Mouse (Mus musculus): Measurements from ENCODE around the gene Pde4d. TPM values are rescaled to one million over a fixed set of nuclear protein-coding genes. Genes with fewer than 3 reads are reported as not detected.

Pde4d gene
- total and polyA plus RNA-seq, 3 experiments, result 18.5 to 18.8 TPM; not detected in 1

DNA sequence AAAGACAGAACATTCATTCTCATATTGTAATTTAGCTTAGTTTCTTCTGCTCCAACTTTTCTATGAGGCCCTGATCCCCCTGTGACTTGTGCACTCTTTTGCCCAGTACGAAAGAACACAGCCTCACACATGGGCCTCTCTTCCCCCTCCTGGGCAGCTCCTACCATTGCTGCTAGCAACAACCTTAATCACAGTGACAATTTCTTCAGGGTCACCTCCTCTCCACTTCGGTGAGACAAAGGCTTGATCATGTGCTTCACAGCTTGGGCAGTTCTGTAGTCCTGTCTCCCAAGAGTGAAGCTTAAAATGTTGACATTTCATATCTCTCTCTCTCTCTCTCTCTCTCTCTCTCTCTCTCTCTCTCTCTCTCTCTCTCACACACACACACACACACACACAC lies 953.2 kb downstream of the Pde4d start:
- DNase-seq (ENCODE audit: low read depth, low spot score), result no peak
- H3K9ac ChIP-seq (ENCODE audit: control insufficient read depth, low read depth, low read length, poor library complexity, severe bottlenecking), result no peak overlapping the region
- H3K36me3 ChIP-seq (ENCODE audit: control insufficient read depth in 1 of 2, insufficient read depth in 2 of 2, low read length in 2 of 2), result no peaks in the 10 kb centered on the region
- no peaks in the 10 kb centered on the region; a peak in 2 of 4 replicates for H3K27me3 ChIP-seq (ENCODE audit: control insufficient read depth in 1 of 2, insufficient read depth in 2 of 2, low read length in 2 of 2)
- no peak for TF ChIP-seq MXI1 (IDR thresholded peaks at IDR 0.05; ENCODE audit: low read depth, low read length)
- TF ChIP-seq HCFC1 (IDR thresholded peaks at IDR 0.05; ENCODE audit: low read depth, low read length), result no peak
- TF ChIP-seq UBTF (IDR thresholded peaks at IDR 0.05; ENCODE audit: borderline replicate concordance, insufficient read depth, low read depth, low read length), result no peak
- TF ChIP-seq ZNF384 (IDR thresholded peaks at IDR 0.05; ENCODE audit: low read depth, low read length), result no peak
- TF ChIP-seq NELFE (IDR thresholded peaks at IDR 0.05; ENCODE audit: low read depth, low read length), result no peak
- TF ChIP-seq EP300 (IDR thresholded peaks at IDR 0.05; ENCODE audit: low read depth in 1 of 2, low read length in 2 of 2), result no peak
- no peak for TF ChIP-seq CHD2 (IDR thresholded peaks at IDR 0.05; ENCODE audit: low read length)
- TF ChIP-seq MAX (IDR thresholded peaks at IDR 0.05; ENCODE audit: low read length), result no peak
- no peak for TF ChIP-seq USF2 (IDR thresholded peaks at IDR 0.05; ENCODE audit: borderline replicate concordance in 1 of 2, insufficient read depth in 1 of 2, low read depth in 1 of 2, low read length in 2 of 2)
- no peak for TF ChIP-seq MYB (IDR thresholded peaks at IDR 0.05; ENCODE audit: low read depth, low read length)
- no peak for TF ChIP-seq MEF2A (IDR thresholded peaks at IDR 0.05; ENCODE audit: extremely low read depth, insufficient replicate concordance, low read depth, low read length, poor library complexity, severe bottlenecking)
- TF ChIP-seq GABPA (IDR thresholded peaks at IDR 0.05; ENCODE audit: low read depth, low read length), result no peak
- no peak for TF ChIP-seq USF1 (IDR thresholded peaks at IDR 0.05; ENCODE audit: low read depth, low read length)
- TF ChIP-seq TCF12 (IDR thresholded peaks at IDR 0.05; ENCODE audit: low read depth, low read length), result no peak
- no peak for TF ChIP-seq GATA1 (IDR thresholded peaks at IDR 0.05; ENCODE audit: low read depth, low read length)
- no peak overlapping the region for H3K4me3 ChIP-seq (ENCODE audit: control insufficient read depth in 1 of 2, insufficient read depth in 1 of 2, low read depth in 2 of 2, low read length in 2 of 2)
- no peaks in the 10 kb centered on the region for H3K79me2 ChIP-seq (ENCODE audit: control insufficient read depth, insufficient read depth, low read length, poor library complexity)
- H3K4me1 ChIP-seq (ENCODE audit: control insufficient read depth in 1 of 2, insufficient read depth in 2 of 2, low read length in 2 of 2), result no peaks in the 10 kb centered on the region
- no peak overlapping the region for H3K27ac ChIP-seq (ENCODE audit: control insufficient read depth, low read depth, low read length)
- H3K9me3 ChIP-seq (replicated peaks; ENCODE audit: insufficient read depth, low read length), result no peaks in the 10 kb centered on the region

DNA sequence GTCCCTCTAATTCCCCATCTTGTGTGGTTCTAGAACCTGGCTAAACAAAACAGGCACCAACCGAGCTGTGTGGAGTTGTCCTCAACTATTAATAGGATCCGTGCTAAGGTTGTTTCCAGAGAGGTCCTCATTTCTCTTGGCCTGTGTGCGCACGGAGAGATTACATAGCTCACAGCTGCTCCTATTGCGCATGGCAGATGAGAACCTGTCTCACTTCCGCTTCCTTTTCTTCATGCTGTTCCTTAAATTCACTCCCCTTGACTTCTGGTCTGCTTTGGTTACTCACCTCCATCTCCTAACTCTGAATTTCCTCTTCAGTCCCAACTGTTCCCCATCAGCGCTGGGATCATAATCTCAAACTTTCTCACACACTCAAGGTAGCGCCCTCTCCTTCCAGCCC lies 956.6 kb downstream of the Pde4d start:
- H3K9me3 ChIP-seq (replicated peaks; ENCODE audit: insufficient read depth, low read length), result no peaks in the 10 kb centered on the region
- TF ChIP-seq MEF2A (IDR thresholded peaks at IDR 0.05; ENCODE audit: extremely low read depth, insufficient replicate concordance, low read depth, low read length, poor library complexity, severe bottlenecking), result no peak
- TF ChIP-seq HCFC1 (IDR thresholded peaks at IDR 0.05; ENCODE audit: low read depth, low read length), result no peak
- TF ChIP-seq ZC3H11A (IDR thresholded peaks at IDR 0.05; ENCODE audit: low read depth, low read length), result no peak
- TF ChIP-seq KAT2A (conservative IDR thresholded peaks at IDR 0.05; ENCODE audit: low read depth, low read length), result no peak
- TF ChIP-seq E2F4 (IDR thresholded peaks at IDR 0.05; ENCODE audit: borderline replicate concordance, low read depth, low read length), result no peak
- no peak for TF ChIP-seq GATA1 (IDR thresholded peaks at IDR 0.05; ENCODE audit: low read depth, low read length)
- no peaks in the 10 kb centered on the region; a peak in 2 of 4 replicates for H3K27me3 ChIP-seq (ENCODE audit: control insufficient read depth in 1 of 2, insufficient read depth in 2 of 2, low read length in 2 of 2)

More for the DNA sequence above, 956.6 kb downstream of the Pde4d start:
- no peaks in the 10 kb centered on the region for H3K4me1 ChIP-seq (ENCODE audit: control insufficient read depth in 1 of 2, insufficient read depth in 2 of 2, low read length in 2 of 2)
- no peaks in the 10 kb centered on the region for H3K79me2 ChIP-seq (ENCODE audit: control insufficient read depth, insufficient read depth, low read length, poor library complexity)
- H3K27ac ChIP-seq (ENCODE audit: control insufficient read depth, low read depth, low read length), result no peak overlapping the region
- H3K4me3 ChIP-seq (ENCODE audit: control insufficient read depth in 1 of 2, insufficient read depth in 1 of 2, low read depth in 2 of 2, low read length in 2 of 2), result no peak overlapping the region
- no peak for DNase-seq (ENCODE audit: low read depth, low spot score)
- H3K9ac ChIP-seq (ENCODE audit: control insufficient read depth, low read depth, low read length, poor library complexity, severe bottlenecking), result no peak overlapping the region
- H3K36me3 ChIP-seq (ENCODE audit: control insufficient read depth in 1 of 2, insufficient read depth in 2 of 2, low read length in 2 of 2), result no peaks in the 10 kb centered on the region

Data from MEL (cell line).